Mouse (Mus musculus): ENCODE measurements at regions not wholly inside any gene's neighbourhood (a gene's known extent, or its start where the extent isn't known, plus 50 kb on each side); places are given as distances from the start of the nearest gene placed in this dataset.

DNA sequence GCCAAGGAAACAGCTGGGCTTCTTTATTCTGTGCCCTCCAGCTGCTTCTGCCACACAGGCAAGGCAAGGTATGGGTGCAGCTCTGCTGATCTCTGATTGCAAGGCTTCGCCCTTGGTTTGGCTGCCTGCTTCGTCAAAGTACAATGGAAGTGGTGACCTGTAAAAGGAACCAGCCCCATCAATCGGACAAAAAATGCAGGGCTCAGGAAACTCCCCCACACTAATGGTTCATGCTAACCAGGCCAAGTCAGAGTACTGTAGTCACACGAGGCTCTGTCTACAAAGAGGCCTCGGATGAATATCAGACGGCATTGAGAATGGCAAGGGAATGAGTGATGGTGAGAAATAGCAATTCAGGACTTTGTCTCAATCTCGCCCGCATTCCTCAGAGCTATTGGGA lies 433.8 kb downstream of the Meis1 start:
- CTCF ChIA-PET, result no interaction called here
- POLR2A ChIA-PET, result interaction anchor here in 1 of 4 experiments (1.6 kb wide), 1 partner anchor 15 kb away, joined by 3 read pairs; no protein-coding TSS in a partner anchor

DNA sequence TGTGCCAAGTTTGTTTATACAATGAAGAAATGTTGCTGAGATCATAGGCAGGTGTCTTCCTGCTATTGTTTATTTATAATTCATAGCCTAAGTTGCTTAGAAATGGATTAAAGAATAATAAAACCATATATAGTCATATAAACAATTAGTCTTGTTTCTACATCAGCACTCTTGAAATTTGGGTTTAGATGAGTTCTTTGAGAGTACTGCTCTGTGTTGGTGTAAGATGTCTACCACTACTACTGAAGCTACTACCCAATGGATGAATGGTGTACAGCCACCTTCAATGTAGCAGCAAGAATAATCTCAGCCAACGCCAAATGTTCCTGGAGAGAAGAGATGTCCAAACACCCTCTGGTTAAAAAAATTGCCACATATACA lies 436.0 kb downstream of the Meis1 start:
- CTCF ChIA-PET, result no interaction called here
- POLR2A ChIA-PET, result no interaction called here

DNA sequence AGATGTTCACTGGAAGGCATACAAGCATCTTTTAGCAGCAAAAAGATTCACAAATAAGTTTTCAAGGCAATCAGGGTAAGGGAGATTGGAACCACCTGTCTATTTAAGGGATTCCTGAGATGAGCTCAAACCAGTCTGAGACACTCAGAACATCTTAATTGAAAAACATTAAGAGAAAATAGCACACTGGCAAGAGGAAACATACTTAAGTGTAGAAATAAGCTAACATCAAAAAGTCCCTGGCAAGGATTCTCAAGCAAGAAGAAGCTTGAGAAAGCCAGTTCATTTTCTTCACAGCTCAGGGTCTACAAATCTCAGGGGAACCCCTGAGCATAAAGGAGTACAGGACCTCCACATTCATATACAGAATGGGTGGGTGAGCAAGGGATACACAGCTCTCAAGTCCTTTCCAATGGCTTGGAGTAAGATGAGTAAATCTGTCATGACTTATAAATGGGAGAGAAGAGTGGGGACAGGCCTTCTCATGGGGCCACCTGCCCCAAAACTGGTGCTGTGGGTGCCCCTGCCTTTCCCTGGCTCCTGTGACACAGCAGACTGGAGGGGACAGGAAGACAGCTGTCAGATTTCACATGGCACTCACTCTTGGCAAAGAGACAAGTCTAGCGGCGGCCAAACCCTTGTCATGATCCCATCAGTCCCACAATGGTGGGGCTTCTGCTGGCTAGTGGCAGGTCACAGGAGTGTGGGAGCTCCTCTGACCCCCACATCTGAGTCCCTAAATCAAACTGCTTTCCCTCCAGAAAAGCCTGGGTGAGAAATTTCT lies 436.6 kb downstream of the Meis1 start:
- ChIA-PET CTCF (no interaction called here), POLR2A (interaction anchor here in 1 of 4 experiments (1.1 kb wide), 1 partner anchor 11 kb away, joined by 3 read pairs; no protein-coding TSS in a partner anchor)

DNA sequence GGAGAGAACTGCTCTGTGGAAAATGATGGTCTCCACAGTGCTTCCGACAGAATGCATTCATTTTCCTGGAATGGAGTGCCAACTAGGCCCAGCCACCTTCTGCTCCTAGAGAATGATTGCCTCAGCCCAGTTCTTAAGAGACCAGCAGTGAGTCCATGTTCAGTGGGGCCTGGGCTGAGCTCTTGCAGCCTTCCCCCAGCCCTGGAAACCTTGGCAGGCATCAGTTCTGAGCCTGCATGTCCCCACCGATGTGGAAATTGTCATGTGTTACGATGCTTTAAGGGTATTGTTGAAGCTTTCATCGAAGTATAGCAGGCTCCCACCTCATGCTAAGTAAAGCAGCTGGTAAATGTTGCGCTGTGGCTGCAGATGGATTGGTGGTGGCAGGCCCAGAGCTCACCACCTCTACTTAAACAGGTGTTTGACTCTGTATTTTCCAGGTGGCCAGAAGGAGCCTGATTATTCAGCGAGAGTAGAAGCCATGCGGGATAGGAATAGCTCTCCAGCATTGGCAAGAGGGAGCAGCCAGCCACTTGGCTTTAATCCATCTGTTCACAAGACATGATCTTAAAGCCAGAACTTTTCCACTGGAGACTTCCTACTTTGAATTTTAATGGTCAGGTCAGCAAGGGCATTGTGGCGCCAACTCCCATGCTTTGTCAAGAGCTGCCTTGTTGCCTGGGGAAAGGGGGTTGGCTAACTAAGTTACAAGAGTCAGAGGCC lies 437.5 kb downstream of the Meis1 start:
- CTCF ChIA-PET, result no interaction called here
- POLR2A ChIA-PET, result interaction anchor here in 1 of 4 experiments (1.1 kb wide), 1 partner anchor 10 kb away, joined by 3 read pairs; no protein-coding TSS in a partner anchor

DNA sequence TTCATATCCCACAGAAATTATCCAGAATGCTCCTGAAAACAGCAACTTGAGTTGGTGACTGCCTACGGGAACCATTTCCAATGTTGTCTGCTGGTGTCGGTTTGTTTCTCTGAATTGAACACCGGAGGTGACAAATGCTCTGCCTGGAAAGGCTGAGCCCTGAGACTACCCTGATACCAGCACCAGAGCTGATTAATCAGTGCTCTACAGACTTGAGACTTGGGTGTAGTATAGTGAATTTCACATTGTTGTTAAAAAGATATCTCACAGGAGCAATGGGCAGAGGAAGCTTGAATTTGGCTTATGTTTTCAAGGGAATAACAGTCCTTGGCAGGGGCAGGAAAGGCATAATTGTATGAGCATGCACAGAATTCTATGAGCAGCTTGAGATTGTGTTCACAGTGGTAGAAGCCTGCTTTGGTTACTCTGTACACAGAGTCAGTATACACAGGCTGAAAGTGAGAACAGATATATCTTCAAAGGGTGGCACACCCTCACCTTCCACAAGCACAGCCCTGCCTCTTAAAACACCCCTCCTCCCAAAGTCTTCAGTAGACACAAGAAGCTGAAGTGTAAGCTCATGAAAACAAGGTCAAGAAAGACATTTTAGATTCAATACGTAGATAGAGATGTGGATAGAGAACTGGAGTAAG lies 447.1 kb downstream of the Meis1 start:
- ChIA-PET POLR2A (interaction anchor here in 1 of 4 experiments (1.3 kb wide), 1 partner anchor 10 kb away, joined by 3 read pairs; no protein-coding TSS in a partner anchor), CTCF (no interaction called here)

DNA sequence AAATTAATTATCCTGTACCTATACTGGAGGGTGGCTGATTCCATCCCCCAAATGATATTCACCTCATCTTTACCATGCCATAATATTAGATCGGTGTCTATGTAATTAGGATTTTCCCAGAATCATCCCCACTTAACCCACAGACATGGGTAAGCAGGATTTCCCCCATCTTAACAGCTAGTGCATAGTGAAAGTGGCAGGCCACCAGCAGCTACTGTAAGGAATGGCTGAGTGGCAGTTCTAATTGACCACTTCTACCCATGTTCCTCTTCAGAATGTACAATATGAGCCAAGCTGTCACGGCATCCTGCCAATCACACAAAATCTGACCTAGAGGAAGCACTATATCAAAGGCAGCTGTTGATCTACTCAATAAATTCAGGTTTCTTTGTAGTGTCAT lies 455.8 kb downstream of the Meis1 start:
- POLR2A ChIA-PET, result interaction anchor here in 1 of 4 experiments (0.6 kb wide), 1 partner anchor 25 kb away, joined by 3 read pairs; no protein-coding TSS in a partner anchor
- CTCF ChIA-PET, result no interaction called here

DNA sequence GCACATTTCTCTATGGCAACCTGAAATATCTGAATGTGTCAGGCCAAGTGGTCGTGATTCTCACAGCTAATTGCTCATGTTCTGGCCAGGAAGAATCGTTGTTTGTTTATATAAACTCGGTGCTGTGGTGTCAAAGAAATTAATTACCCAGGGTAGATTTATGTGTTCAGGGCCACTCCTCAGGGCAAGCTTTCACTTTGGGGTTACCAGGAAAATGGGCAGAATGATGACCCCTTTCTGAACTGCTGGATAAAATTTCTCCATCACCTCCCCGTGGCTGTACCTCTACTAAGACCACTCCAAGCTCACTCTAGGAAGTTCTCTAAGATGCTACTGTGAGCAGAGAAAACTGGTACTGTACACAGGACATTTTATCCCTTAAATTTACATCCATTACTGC lies 460.1 kb downstream of the Meis1 start:
- ChIA-PET POLR2A (interaction anchor here in 1 of 4 experiments (0.6 kb wide), 1 partner anchor 451 kb away, joined by 3 read pairs; no protein-coding TSS in a partner anchor), CTCF (no interaction called here)

DNA sequence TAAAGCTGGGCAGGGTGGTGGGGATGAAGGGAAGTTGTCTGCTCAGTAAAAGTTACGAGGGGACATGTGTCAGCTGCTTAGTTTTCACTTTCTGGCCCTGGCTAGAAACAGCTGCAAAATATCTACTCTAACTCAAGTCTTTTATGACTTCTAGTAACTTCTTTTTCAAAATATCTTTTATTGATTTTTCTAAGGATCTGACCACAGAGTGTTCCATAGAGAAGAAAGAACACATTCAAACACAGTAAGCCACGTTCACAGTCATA lies 483.3 kb downstream of the Meis1 start:
- CTCF ChIA-PET, result no interaction called here
- POLR2A ChIA-PET, result no interaction called here

DNA sequence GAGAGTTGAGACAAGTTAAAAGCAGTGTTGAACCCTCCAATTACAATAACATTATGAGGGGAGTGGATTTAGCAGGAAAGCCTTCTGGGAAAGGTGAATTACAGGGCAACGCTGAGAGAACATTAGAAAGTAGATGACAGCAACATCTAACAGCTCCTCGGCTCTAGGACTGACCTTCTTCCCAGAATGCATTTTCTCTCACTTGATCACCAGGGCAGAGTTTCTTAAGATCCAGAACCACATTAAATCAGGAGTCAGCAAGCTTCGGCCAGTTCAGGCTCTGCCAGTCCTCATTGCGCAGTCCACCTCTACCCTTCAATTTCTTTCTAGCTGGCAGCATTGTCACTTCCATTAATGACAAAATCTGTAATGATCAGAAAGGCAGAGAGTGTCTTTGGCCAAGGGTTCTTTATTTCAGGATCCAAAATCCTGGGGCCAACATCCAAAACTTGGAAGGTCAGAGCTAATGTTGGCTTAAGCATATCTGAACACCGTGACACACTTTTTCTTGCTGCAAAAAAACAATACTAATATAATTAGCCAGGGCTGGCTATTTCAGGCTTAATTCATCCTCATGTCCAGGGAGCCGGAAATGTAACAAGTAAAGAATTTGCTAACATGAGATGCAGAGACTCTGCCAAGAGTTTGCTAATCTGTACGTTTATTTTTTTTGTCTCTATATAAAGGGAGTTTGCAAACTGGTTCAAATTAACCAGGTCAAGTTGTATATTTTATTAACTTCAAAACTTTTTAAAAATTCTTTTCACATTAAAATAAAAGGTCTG lies 483.8 kb downstream of the Meis1 start:
- CTCF ChIA-PET, result no interaction called here
- POLR2A ChIA-PET, result no interaction called here

DNA sequence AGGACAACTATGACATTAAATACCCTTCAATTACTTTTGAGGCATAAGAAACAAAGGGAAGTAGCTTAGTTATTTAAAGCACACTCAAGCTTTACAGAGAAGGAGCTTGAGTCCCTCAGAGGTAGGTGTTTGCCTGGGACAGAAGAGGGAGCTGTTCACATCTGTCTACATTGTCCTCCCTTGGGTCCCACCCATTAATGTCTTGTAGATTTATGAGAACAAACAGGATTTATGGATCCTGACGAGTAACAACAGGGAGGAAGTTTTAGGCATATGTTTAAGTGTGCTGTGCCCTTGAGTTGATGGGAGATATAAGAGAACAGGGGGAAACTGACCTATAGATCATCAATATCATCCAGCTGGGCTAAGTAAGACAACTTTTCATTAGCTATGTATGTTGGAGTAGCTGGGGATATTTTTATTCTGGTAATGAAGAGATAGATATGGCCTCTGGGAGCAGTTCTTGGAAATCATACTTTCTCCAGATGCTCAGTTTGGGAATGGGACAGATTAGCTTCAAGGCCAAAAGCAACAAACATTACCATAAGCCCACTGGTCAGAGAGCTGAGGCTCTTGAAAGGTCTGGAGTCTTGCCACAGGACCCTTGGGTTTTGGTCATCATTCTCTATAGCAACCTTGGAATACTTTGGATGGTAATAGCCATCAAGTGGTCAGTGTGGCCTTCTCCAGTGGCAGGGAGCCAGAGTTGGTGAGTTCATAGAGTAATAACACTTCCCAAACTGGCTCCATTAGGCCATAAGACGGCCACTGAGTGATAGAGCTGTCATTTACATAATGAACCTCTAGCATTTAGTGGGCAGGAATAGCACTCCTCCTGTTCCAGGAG lies 487.3 kb downstream of the Meis1 start:
- CTCF ChIA-PET, result no interaction called here
- POLR2A ChIA-PET, result no interaction called here

DNA sequence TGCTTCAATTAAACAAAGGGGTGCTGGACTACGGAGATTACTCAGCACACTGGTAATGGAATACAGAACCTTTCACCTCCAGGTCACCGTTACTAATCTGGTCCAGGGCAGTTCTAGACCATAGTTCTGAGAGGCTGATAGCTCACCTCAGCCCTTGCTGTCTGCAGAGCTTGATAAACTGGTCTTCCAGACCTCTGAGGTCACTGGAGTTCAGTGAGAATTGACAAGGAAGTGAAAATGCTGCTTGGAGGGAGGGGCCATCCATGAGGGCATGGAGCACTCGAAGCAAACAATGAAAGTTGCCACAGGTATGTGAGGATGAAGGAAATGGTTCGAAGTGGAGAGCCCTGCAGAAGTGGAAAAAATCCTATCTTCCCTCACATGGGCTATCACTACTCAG lies 490.2 kb downstream of the Meis1 start:
- ChIA-PET POLR2A (no interaction called here), CTCF (no interaction called here)

DNA sequence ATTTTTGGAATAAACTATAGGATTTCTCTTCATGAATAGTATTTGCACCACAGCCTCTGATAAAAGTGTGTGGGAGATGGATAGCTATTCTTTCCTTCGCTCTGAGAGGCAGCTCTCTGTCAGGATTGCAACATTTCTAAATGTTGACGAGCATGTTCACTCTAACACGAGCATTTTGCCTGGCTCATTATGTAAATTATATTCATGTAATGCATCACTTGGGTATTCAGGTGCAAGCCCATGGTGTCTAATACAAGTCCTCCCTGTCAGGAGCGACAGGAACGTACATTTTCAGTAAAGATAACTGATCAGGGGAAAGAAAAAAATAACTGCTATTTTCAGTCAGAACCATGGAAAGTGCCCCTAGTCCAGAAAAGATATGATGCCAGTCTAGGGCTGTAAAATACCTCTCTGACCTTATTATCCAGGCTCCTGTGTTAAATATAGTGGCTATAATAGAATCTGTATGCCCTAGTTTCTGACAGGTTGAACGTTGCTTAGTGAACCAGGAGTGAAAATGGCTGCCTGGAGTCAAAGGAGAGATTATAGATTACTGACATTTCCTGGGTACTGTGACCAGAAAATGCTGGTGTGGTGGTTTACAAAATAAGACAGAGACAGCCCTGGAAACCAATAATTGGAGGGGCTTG lies 523.6 kb downstream of the Meis1 start:
- ChIA-PET POLR2A (no interaction called here), CTCF (no interaction called here)

DNA sequence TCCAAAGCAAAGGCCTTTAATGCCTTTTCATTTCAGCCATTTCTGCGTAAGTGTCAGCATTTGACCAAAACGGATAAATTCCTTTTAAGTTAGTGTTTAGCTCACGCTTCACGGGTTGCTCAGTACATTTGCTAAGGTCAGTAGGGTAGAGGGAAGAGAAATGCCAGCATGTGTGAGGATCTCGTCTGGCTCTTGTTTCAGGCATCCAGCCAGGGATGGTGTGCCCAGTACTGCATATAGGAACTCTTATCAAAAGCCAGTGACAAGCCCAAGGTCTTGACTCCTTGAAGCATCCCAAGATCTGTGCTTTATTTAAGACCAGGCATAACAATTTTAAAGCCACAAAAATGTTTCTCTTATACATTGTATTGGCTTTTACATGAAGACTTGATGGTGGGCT lies 524.8 kb downstream of the Meis1 start:
- ChIA-PET CTCF (interaction anchor here in 1 of 4 experiments (0.7 kb wide), 1 partner anchor 1033 kb away, joined by 3 read pairs; no protein-coding TSS in a partner anchor), POLR2A (interaction anchor here in 1 of 4 experiments (0.5 kb wide), 1 partner anchor 484 kb away, joined by 3 read pairs; no protein-coding TSS in a partner anchor)

DNA sequence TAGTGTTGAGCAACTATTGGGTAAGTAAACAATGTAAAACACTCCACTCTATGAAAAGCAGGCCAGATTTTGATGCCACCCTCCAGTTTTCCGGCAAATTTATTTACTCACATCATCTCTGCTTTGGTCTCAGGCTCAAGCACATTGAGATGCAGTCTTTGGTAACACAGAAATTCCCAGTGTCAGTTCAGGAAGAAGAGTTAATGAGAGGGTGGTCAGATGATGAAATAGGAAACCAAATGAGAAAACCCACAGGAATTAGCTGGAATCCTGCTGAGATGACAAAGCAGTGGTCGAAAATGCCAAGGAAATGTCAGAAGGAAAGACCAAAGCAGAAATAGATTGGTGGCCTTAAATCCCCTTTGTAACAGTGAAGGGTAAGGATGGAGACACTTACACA lies 525.7 kb downstream of the Meis1 start:
- ChIA-PET POLR2A (no interaction called here), CTCF (no interaction called here)

DNA sequence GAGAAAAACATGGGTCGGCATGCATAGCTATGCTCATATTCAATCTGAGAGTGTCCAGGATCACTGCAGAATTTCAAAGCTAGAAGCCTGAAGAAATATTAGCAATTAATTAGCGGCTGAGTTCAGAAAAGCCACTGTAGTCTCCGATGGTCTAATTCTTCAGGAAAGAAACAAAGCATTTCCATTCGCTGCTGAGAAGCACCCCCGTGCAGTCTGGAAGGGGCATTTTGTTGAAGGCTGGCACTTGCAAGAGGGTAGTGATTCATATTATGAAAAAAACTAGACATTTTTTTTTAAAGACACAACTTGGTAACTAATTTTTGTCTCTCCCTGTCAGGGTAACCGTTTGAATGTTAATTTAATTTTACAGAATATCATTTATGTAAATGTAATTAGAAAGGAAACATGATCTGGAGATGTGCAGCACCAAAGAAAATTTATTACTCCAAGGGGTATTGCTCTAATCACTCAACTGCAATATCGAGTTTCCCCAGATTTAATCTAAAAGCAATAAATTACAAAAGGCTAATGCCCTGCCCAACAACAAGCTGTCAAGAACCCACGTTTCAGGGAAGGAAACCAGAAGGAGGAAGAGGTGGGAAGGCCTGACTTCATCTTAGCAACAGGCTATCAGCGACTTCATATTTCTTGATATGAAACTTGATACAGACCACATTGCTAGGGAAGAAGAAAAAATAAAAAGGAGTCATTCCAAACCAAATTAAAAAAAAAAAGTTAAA lies 529.1 kb downstream of the Meis1 start:
- ChIA-PET CTCF (no interaction called here), POLR2A (interaction anchor here in 1 of 4 experiments (1.3 kb wide), 1 partner anchor 27 kb away, joined by 3 read pairs; no protein-coding TSS in a partner anchor)

DNA sequence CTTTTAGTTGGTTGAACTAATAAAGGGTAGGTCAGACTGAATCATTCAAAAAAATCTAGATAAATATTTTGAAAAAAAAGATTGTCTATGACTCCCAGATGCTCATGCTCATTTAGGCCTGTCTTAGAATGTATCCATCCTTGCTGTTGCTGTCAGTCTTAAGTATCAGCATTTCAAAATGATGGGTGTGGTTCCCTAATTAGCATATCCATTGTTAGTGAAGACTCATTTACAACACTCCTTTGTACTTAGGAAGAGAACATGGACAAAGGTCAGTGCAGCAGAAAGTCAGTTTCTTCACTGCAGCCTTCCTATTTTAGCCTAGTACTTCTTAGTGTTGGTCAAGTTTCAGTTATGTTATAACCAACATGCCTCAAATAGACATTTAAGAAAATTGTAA lies 525.2 kb upstream of the Etaa1 start:
- ChIA-PET CTCF (no interaction called here), POLR2A (interaction anchor here in 1 of 4 experiments (0.5 kb wide), 1 partner anchor 343 kb away, joined by 3 read pairs; no protein-coding TSS in a partner anchor)

DNA sequence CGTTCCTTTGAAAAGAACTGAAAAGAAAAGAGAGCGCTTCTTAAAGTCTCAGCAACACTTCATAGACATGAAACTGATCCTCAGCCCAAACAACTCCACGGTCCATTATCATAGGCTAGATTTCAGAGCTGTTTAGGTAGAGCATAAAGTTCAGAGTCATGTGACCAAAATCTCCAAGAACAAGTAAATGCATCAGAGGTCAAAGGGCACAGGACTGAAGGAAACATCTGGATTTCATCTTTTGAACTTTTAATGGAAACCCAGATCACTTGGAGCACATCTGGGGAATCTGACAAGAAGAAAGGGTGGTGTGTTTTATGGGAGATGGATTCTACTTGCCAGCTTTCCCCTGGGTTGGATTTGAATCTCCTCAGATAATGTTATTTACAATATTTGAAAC lies 497.6 kb upstream of the Etaa1 start:
- POLR2A ChIA-PET, result no interaction called here
- CTCF ChIA-PET, result no interaction called here

DNA sequence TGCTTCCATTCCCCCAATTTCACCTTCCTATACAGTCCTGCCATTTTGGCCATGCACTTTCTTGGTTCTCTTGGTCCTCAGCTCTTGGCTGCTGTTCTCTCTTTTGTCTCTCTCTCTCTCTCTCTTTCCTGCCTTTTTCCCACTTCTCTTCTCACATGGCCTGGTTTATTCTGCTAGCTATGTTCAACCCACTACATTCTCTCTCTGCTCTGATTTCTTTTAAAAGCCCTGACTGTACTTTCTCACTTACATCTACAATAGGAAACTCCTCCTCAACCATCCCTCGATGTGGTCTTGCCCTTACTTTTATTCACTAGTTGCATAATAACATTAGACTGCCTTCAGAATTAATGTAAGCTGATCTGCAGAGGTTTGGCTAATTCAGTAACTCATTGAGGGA lies 495.2 kb upstream of the Etaa1 start:
- CTCF ChIA-PET, result no interaction called here
- POLR2A ChIA-PET, result no interaction called here
